Mouse (Mus musculus) ZHBTc4 (cell line): ENCODE results near the gene Smc5.
A peak's percentile ranks its signal among the peaks of the same experiment; 100 is the strongest.

ENCODE experiments used
- DNase-seq: peaks from one replicate; pipeline ENCODE4 v3.0.0-alpha.2; 2011; ENCODE audit warnings: low read depth, low spot score

Smc5 gene

GRCm38 (mm10) chr19:23189744-23190143, 84.0 kb downstream of the Smc5 start:
- no peak for DNase-seq

- no peak for DNase-seq
Measured at GRCm38 (mm10) chr19:23188986-23189385, 84.7 kb downstream of the Smc5 start.

GRCm38 (mm10) chr19:23187732-23188131, 86.0 kb downstream of the Smc5 start:
- no peak for DNase-seq

DNA sequence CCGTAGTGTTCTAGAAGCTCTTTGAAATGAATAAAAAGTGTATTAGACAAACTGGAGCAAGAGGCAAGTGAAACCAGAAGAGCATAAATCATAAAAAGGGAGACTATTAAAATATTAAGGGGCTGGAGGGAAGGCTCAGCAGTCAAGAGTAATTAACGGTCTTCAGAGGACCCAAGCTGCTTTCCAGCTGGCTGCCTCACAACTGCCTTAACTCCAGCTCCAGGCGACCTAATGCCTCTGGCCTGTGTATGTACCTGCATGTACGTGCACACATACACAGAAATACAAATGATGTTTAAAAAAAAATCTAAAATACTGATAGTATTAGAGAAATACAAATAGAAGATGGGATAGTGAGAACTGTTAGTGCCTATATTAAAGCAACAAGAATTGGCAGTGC, 89.6 kb downstream of the Smc5 start:
- DNase-seq: no peak

GRCm38 (mm10) chr19:23183493-23183892, 90.2 kb downstream of the Smc5 start:
- DNase-seq: no peak

- no peak for DNase-seq
Measured at GRCm38 (mm10) chr19:23178533-23178932, 95.2 kb downstream of the Smc5 start.

- DNase-seq: no peak
Measured at GRCm38 (mm10) chr19:23175511-23175910, 98.2 kb downstream of the Smc5 start.

GRCm38 (mm10) chr19:23175090-23175489, 98.6 kb downstream of the Smc5 start:
- DNase-seq: peak; percentile 53

DNA sequence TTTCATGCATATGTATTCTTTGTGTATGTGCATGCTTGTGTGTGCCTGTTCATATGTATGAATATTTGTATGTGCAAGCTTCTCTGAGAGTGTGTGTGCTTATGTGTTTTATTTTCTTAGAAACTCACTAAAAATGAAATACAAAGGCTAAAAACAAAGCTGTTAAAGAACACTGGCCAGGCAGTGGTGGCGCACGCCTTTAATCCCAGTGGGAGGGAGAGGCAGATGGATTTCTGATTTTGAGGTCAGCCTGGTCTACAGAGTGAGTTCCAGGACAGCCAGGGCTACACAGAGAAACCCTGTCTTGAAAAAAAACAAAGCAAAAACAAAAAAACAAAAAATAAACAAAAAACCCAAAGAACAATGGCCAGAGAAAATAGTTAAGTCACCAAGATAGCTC, 102.6 kb downstream of the Smc5 start:
- DNase-seq: no peak

GRCm38 (mm10) chr19:23170476-23170875, 103.2 kb downstream of the Smc5 start:
- no peak for DNase-seq

GRCm38 (mm10) chr19:23169659-23170050, 104.0 kb downstream of the Smc5 start:
- DNase-seq: no peak

DNA sequence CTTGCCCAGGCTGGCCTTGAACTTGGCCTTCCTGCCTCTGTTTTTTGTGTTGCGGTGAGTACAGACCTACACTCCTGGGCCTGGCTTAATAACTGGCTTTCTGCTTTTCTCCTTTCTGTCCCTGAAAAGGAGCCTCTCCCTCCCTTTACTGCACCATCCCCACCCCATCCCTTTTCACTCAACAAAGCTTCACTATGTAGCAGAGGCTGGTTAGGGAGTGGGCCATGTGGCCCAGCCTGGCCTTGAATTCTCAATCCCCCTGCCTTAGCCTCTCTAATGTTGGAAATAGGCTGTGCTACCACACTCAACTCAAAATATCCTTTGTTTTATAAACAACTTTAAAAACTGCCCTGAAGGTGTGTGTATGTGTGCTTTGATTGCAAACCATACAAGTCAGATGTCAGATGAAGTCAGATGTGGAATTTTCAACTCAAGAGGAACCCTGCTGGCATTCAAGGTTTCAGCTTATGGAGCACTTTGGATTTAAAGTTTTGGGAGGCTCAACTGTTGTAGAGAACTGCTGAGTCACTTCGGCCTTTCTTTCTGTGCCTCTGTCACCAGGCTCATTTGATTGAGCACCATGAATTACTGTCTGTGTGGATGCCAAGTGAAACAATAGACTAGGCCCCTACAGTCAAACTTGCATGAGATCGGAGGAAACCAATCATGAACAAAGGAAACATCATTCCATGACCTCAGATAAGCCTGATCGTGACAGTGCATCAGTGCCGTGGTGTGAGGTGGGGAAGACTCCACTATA, 104.6 kb downstream of the Smc5 start:
- DNase-seq: peak; percentile 87

- no peak for DNase-seq
Measured at GRCm38 (mm10) chr19:23166550-23167284, 107.0 kb downstream of the Smc5 start.

- DNase-seq: no peak
Measured at GRCm38 (mm10) chr19:23164651-23165240, 109.0 kb downstream of the Smc5 start.

DNA sequence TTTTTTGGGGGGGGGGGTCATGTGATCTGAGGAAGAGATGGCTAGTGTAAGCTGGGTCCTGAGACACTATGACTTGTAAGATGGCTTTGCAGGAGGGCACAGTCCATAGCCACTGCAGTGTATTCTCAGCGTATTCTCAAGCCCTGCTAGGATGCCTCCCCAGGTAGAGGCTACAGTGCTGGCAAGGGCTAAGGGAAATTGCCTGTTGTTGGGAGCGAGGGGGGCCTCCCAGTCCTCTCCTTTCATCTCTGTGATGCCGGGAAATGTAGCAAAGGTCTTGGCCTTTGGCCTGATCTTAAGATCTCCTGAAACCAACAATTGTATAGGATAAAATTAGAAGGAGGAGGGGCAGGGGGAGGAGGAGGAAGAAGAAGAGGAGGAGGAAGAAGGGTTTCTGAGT, 110.3 kb downstream of the Smc5 start:
- DNase-seq: no peak

- no peak for DNase-seq
Measured at GRCm38 (mm10) chr19:23162877-23163276, 110.8 kb downstream of the Smc5 start.

GRCm38 (mm10) chr19:23162387-23162809, 111.3 kb downstream of the Smc5 start:
- DNase-seq: peak; percentile 80

DNA sequence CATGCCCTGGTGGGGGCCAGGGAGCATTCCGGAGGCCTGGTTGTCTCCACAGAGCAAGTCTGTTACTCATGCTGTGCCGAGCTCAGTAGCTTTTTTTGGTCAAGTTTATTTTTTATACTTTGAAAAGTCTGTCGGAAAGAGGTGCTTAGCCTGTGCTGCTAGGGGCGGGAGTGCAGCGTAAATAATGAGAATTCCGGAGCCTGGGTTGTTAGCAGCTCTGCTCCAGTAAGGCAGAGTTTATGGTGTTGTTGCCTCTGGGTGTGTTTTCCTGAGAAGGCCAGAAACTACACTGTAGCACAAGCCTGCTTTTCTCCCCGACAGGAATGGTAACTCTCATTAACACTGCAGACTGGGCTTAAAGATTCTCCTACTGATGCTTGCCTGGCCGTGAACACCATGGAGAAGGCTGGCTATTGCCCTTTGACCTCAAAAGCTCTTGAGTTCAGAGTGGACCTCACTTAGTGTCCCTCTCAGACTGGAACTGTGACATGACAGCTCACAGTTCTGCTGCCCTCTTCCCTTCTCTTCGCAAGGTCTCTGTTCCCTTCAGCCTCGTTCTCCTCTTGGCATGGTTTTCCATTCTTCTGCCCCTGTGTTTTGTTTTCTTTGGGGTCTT, 113.8 kb downstream of the Smc5 start:
- no peak for DNase-seq
